Mouse (Mus musculus) kidney, postnatal 0 days (tissue): Measurements from ENCODE around the gene Lamtor2. TPM values are rescaled to one million over a fixed set of nuclear protein-coding genes. Genes with fewer than 3 reads are reported as not detected.
A peak's percentile ranks its signal among the peaks of the same experiment; 100 is the strongest.

Experiments
- ATAC-seq: fragments of 200-750 bp; cut with Nextera tagmentation; replicated peaks from 2 replicates; pipeline ENCODE4 v1.8.0; 2017; ENCODE audit warnings: low read depth, moderate number of reproducible peaks, moderate TSS enrichment, moderate library complexity; ENCODE audit not compliant: low FRiP score
- DNase-seq: peaks from one replicate; pipeline ENCODE4 v3.0.0-alpha.2; 2016; ENCODE audit warnings: low spot score
- H3K27ac ChIP-seq: fragments of 300-500 bp; sonication (generic); 2 replicates; pipeline ENCODE4 v1.5.1; 2014; ENCODE audit warnings: mild to moderate bottlenecking
- H3K27me3 ChIP-seq: fragments of 300-500 bp; sonication (generic); 2 replicates; pipeline ENCODE4 v1.6.1; 2014; ENCODE audit warnings: low read length, mixed read lengths; ENCODE audit not compliant: insufficient read depth
- H3K36me3 ChIP-seq: fragments of 300-500 bp; sonication (generic); 2 replicates; pipeline ENCODE4 v1.6.1; 2014; ENCODE audit warnings: low read length, mixed read lengths; ENCODE audit not compliant: insufficient read depth
- H3K4me1 ChIP-seq: fragments of 300-500 bp; sonication (generic); replicated peaks from 2 replicates; pipeline ENCODE4 v1.6.1; 2014; ENCODE audit warnings: antibody characterized with exemption, low read length, mixed read lengths; ENCODE audit not compliant: insufficient read depth
- H3K4me2 ChIP-seq: fragments of 300-500 bp; sonication (generic); 2 replicates; pipeline ENCODE4 v1.6.1; 2014; ENCODE audit warnings: mild to moderate bottlenecking, low read length, moderate library complexity, mixed read lengths
- H3K4me3 ChIP-seq: fragments of 300-500 bp; sonication (generic); replicated peaks from 2 replicates; pipeline ENCODE4 v1.5.1; 2014; ENCODE audit warnings: low read depth, low read length
- H3K9ac ChIP-seq: fragments of 300-500 bp; sonication (generic); 2 replicates; pipeline ENCODE4 v1.6.1; 2014; ENCODE audit warnings: low read depth, low read length
- H3K9me3 ChIP-seq: fragments of 300-500 bp; sonication (generic); replicated peaks from 2 replicates; pipeline ENCODE4 v1.6.1; 2016; ENCODE audit warnings: low read length, inconsistent platforms, mixed read lengths
- CTCF ChIP-seq: IDR thresholded peaks from 2 replicates; pipeline ENCODE4 v1.5.1; 2016; ENCODE audit warnings: antibody characterized with exemption, low read depth, mild to moderate bottlenecking, moderate library complexity
- WGBS: fragments of 180-500 bp; shearing (Covaris S2); extraction: QIAGEN DNeasy Blood & Tissue Kit; methylation state at CpG from one replicate; pipeline ENCODE4 v1.1.7; 2014; 5-methylcytosine and 5-hydroxymethylcytosine counted together
- polyA plus RNA-seq: library from polyadenylated mRNA; unstranded; fragments of >200 nt; fragmentation: Nextera tagmentation; extraction: Ambion mirVana; gene quantifications from 2 replicates; pipeline ENCODE4 v1.2.1, GENCODE M21; 2015

Gene Lamtor2
- polyA plus RNA-seq, 1 experiment from 2014 or later: 173 TPM

DNA sequence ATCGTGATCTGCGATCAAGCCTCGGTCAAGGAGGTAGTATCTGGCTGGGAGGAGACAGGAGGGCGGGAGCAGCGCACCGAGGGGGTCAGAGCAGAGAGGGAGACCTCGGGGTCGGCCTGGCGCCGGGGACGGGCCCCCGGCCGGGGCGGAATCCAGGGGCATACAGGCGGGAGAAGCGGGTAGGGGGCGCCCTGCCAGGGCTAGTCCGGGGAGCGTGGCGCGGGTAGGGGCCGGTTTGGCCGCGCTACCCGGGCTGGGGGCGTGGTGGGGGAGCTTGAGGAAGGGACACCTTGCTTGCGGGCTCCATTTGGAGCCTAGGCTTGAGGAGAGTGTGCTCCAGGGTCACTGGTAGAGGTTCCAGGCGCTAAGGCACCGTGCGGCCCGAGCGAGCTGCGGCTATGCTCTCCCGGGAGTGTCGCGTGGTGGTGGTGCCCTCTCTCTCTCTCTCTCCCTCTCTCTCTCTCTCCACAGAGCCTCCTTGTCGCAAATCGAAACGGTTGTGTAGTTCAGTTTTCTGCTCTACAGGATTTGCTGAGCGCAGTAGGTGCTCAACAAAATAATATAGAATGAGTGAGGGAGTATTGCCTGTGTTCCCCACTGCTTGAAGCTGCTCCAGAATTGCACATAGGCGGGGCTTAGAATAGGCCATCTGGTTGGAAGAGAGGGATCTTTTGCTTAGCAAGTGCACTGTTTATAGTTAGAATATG is 1.2 kb upstream of the Lamtor2 start:
- under 1% methylated on average over 38 of the region's 41 CpGs for WGBS
- peaks cover 22% of the 10 kb centered on the region for H3K36me3 ChIP-seq
- peak overlapping the region; percentile 90 for H3K4me3 ChIP-seq
- peak overlapping the region; percentile 89 for H3K9ac ChIP-seq
- H3K27ac ChIP-seq: peak overlapping the region; percentile 96
- ATAC-seq (peak; percentile 22), DNase-seq (peak; percentile 58)
- H3K4me1 ChIP-seq: peaks cover 20% of the 10 kb centered on the region
- no peak for TF ChIP-seq CTCF
- H3K9me3 ChIP-seq: no peaks in the 10 kb centered on the region
- no peaks in the 10 kb centered on the region for H3K27me3 ChIP-seq
- H3K4me2 ChIP-seq: peak overlapping the region; percentile 88

DNA sequence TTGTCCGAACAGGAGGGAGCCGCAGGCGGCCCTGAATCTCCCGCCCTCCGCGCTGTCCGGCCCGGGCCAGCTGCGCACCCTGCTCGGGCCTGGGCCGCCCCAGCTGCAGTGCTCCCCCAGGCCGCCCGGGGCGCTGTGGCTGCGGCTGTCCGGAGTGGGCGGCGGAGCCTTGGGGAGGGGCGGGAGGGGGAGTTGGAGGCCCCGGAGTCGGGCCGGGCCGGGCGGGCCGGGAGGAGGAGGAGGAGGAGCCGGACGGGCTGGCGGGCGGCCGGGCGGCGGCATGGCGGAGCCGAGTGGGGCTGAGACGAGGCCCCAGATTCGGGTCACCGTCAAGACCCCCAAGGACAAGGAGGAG is 628 bp upstream of the Lamtor2 start, which contains the start of gene Ubqln4:
Ubqln4 (plus strand) TSS at position 234 of the 355 bp plus-strand sequence.
- Histone ChIP-seq H3K4me2 (peak within 1 kb of the TSS; percentile 88), H3K36me3 (peaks cover 17% of the 10 kb centered on the region), H3K27ac (peak within 1 kb of the TSS; percentile 96), H3K9me3 (no peaks in the 10 kb centered on the region), H3K9ac (peak within 1 kb of the TSS; percentile 89), H3K27me3 (no peaks in the 10 kb centered on the region), H3K4me3 (peak within 1 kb of the TSS; percentile 90), H3K4me1 (peaks cover 20% of the 10 kb centered on the region)
- ATAC-seq: peak; percentile 90
- peak; percentile 91 for DNase-seq
- peak; percentile 73 for TF ChIP-seq CTCF
- 0% methylated on average over 34 of the region's 37 CpGs for WGBS

DNA sequence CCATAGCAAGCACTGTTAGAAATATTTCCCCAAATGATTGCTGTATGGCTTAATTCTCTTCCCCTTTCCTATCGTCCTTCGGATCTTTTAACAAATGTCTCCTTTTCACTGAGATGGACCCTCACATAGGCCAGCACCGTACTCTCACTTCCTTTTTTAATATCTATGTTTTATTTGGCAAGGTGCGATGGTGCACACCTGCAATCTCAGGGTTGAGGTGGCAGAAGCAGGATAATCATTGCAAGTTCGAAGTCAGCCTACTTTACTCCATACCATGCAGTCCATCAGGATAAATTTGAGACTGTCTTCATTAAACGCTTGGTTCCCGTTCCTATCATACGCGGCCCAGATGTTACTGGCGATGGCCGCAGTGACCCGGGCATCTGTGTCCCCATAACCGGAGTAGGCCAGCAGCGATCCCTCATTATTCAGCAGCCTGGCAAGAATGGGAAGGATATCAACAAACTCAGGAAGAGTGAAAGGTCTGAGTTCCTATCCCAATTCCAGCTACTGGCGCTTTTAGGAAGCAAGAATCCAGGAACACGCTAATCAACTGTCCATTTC is 710 bp downstream of the Lamtor2 start:
- no peak for TF ChIP-seq CTCF
- ATAC-seq (no peak), DNase-seq (no peak)
- Histone ChIP-seq H3K4me2 (peak overlapping the region; percentile 88), H3K4me3 (peak overlapping the region; percentile 90), H3K27me3 (no peaks in the 10 kb centered on the region), H3K36me3 (peaks cover 10% of the 10 kb centered on the region), H3K27ac (peak overlapping the region; percentile 96), H3K9me3 (no peaks in the 10 kb centered on the region), H3K9ac (peak overlapping the region; percentile 71), H3K4me1 (peaks cover 20% of the 10 kb centered on the region)
- WGBS: 18% methylated on average over 16 of the region's 16 CpGs

DNA sequence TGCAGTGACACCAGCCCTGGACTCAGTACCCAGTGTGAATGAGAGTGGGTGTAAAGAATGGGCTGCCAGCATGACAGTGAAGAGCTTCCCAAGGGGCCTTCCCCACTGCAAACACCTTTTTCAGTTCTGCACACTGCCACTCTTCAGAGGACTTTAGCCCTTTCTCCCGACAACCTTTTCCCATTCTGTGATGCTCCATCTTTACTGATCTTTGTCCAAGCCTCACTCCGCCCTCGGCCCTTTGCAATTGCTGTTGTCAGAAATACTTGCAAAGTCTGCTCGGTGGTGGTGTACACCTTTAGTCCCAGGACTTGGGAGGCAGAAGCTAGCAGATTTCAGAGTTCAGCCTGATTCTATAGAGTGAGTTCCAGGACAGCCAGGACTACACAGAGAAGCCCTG is 1.3 kb downstream of the Lamtor2 start:
- peaks cover 4% of the 10 kb centered on the region for H3K36me3 ChIP-seq
- WGBS: 77% methylated on average over 4 of the region's 4 CpGs
- H3K4me3 ChIP-seq: 0 out of 2 replicates have a peak overlapping the region, but pooled peaks have one; percentile 90
- ATAC-seq (no peak), DNase-seq (no peak)
- H3K27ac ChIP-seq: peak overlapping the region; percentile 96; the same call in 1 of the 2 replicates
- H3K9me3 ChIP-seq: no peaks in the 10 kb centered on the region
- no peak for TF ChIP-seq CTCF
- no peaks in the 10 kb centered on the region for H3K27me3 ChIP-seq
- H3K9ac ChIP-seq: no peak overlapping the region
- H3K4me2 ChIP-seq: peak overlapping the region; percentile 88; the same call in 1 of the 2 replicates
- H3K4me1 ChIP-seq: peaks cover 20% of the 10 kb centered on the region

DNA sequence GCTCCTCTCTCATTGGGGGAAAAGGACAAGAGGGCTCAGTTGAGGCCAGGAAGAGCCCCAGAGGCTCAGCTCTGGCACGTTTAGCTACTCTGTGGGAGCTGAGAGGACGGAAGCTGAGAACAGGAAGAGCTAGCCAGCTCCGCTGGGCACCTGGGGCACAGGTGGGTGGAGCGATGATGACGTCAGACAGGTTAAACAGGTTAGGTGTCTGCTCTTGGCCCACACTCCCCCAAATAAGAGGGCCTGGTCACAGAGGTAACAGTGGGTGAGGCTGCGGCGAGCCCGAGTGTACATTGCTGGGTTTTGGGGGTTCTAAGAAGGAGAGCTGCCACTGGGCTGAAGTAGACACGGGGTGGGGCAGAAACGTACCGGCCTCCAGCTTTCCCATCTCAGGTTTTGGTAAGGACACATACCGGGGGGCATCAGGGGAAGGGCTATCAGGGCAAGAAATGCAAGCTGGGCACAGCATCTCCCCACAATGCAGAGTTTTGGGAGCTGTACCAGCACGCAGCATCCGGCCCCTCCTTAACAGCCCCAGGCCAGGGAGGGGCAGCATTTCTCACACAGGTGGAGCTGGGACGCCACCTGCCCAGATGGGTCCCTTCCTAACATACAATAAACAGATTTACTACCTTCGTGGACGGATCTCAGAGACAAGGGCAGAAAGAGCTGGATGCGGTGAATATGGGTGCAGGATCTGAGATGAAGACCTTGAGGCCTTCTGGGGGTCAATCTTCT is 4.5 kb downstream of the Lamtor2 start, which contains the start of gene Rab25:
Rab25 (minus strand) TSS at position 121 of the 738 bp plus-strand sequence.
- no peaks in the 10 kb centered on the region for H3K36me3 ChIP-seq
- H3K27ac ChIP-seq: peak within 1 kb of the TSS; percentile 42; the same call in 1 of the 2 replicates
- DNase-seq: no peak
- H3K27me3 ChIP-seq: no peaks in the 10 kb centered on the region
- H3K4me3 ChIP-seq: no peak within 1 kb of the TSS
- WGBS: 48% methylated on average over 18 of the region's 18 CpGs
- peak within 1 kb of the TSS; percentile 41 for H3K4me2 ChIP-seq
- H3K9me3 ChIP-seq: no peaks in the 10 kb centered on the region
- peaks cover 10% of the 10 kb centered on the region for H3K4me1 ChIP-seq
- no peak within 1 kb of the TSS for H3K9ac ChIP-seq
- ATAC-seq: no peak
- no peak for TF ChIP-seq CTCF
